Mouse (Mus musculus): Measurements from ENCODE around the gene Snap29. TPM values are rescaled to one million over a fixed set of nuclear protein-coding genes. Genes with fewer than 3 reads are reported as not detected.

Snap29 gene
- total and polyA plus RNA-seq, 3 experiments: 21.6 to 47.0 (median 37.4) TPM

- Histone ChIP-seq H3K36me3 (replicated peaks in 1 of 2; ENCODE audit: control insufficient read depth in 1 of 2, insufficient read depth in 1 of 2, low read length in 1 of 2) (peaks cover 8 to 25% of the 10 kb centered on the region in 2 experiments), H3K27ac (ENCODE audit: insufficient read depth, low read depth) (peak overlapping the region; percentile 38; the same call in 1 of the 2 replicates), H3K79me2 (replicated peaks; ENCODE audit: control insufficient read depth, extremely low read depth, insufficient read depth, poor library complexity, severe bottlenecking) (peaks cover 42% of the 10 kb centered on the region), H3K27me3 (replicated peaks) (no peaks in the 10 kb centered on the region), H3K9me3 (replicated peaks; ENCODE audit: low read length) (no peaks in the 10 kb centered on the region), H3K9ac (ENCODE audit: insufficient read depth, low read depth) (peak overlapping the region; percentile 84), H3K4me1 (ENCODE audit: control insufficient read depth in 1 of 2, insufficient read depth in 2 of 2) (peaks cover 7 to 36% of the 10 kb centered on the region in 2 experiments; a peak in 3 of 4 replicates), H3K4me2 (ENCODE audit: insufficient read depth, low read depth, poor library complexity, severe bottlenecking) (peak overlapping the region; percentile 1; the same call in 1 of the 2 replicates), H3K4me3 (replicated peaks in 1 of 3; ENCODE audit: low read depth in 2 of 3, low read length in 2 of 3, poor library complexity in 1 of 3) (peak overlapping the region; percentile 82 to 98 (median 85))
- TF ChIP-seq UBTF (IDR thresholded peaks at IDR 0.05; ENCODE audit: low read depth, low read length) (peak; percentile 31), NRF1 (IDR thresholded peaks at IDR 0.05; ENCODE audit: low read depth, low read length) (no peak)
- dilution Hi-C loops (cut with MboI; ENCODE audit: extremely low pct_ligation_motif_present, extremely low pct_unique_long_range_greater_than_20kb, low sequenced_read_pairs) (no loop called here), in situ Hi-C loops (cut with MboI; ENCODE audit: low pct_ligation_motif_present, low pct_unique_long_range_greater_than_20kb, low sequenced_read_pairs) (no loop called here)
- peak; percentile 48 for DNase-seq (ENCODE audit: extremely low read depth)
These were observed 46.6 kb downstream of the Snap29 start for GRCm38 (mm10) chr16:17452373-17452715.

DNA sequence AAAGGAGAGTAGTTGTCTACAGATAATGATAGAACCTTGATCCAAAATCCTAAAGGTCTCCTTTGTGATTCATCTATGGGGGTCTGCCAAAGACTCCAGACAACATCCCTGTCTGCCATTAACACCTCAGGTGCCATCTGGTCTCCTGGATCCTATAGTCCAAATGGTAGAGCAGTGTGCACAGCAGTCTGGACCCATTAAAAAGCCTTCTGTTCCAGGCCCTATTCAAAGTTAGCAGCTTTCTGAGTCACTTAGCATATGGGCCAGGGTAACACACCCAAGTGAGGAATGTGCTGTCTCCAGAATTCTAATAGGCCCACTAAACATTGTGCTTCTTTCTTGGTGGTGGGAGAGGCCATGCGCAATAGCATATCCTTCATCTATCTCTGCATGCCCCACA is 51.1 kb downstream of the Snap29 start:
- Histone ChIP-seq H3K27ac (ENCODE audit: insufficient read depth, low read depth) (no peak overlapping the region), H3K36me3 (replicated peaks in 1 of 2; ENCODE audit: control insufficient read depth in 1 of 2, insufficient read depth in 1 of 2, low read length in 1 of 2) (peaks cover 12 to 55% of the 10 kb centered on the region in 2 experiments), H3K9me3 (replicated peaks; ENCODE audit: low read length) (no peaks in the 10 kb centered on the region), H3K9ac (ENCODE audit: insufficient read depth, low read depth) (no peak overlapping the region), H3K79me2 (replicated peaks; ENCODE audit: control insufficient read depth, extremely low read depth, insufficient read depth, poor library complexity, severe bottlenecking) (peaks cover 80% of the 10 kb centered on the region), H3K4me1 (ENCODE audit: control insufficient read depth in 1 of 2, insufficient read depth in 2 of 2) (peaks cover 10 to 61% of the 10 kb centered on the region in 2 experiments; a peak in 3 of 4 replicates), H3K27me3 (replicated peaks) (no peaks in the 10 kb centered on the region), H3K4me2 (ENCODE audit: insufficient read depth, low read depth, poor library complexity, severe bottlenecking) (no peak overlapping the region), H3K4me3 (replicated peaks in 1 of 3; ENCODE audit: low read depth in 2 of 3, low read length in 2 of 3, poor library complexity in 1 of 3) (no peak overlapping the region)
- no peak for TF ChIP-seq POLR2A (IDR thresholded peaks at IDR 0.05; ENCODE audit: low read depth, low read length)
- no peak for TF ChIP-seq SMC3 (IDR thresholded peaks at IDR 0.05; ENCODE audit: low read depth, low read length)
- TF ChIP-seq RAD21 (IDR thresholded peaks at IDR 0.05; ENCODE audit: low read depth, low read length): no peak
- no peak for TF ChIP-seq CHD1 (IDR thresholded peaks at IDR 0.05; ENCODE audit: low read depth, low read length)
- TF ChIP-seq UBTF (IDR thresholded peaks at IDR 0.05; ENCODE audit: low read depth, low read length): no peak
- TF ChIP-seq NELFE (IDR thresholded peaks at IDR 0.05; ENCODE audit: low read depth, low read length): no peak
- no peak for TF ChIP-seq ZMIZ1 (IDR thresholded peaks at IDR 0.05; ENCODE audit: low read depth, low read length)
- no peak for TF ChIP-seq EP300 (IDR thresholded peaks at IDR 0.05; ENCODE audit: low read length)
- TF ChIP-seq MEF2A (IDR thresholded peaks at IDR 0.05; ENCODE audit: borderline replicate concordance, low read depth, low read length): no peak
- TF ChIP-seq MAX (IDR thresholded peaks at IDR 0.05; ENCODE audit: low read length): no peak
- no peak for TF ChIP-seq POLR2AphosphoS2 (IDR thresholded peaks at IDR 0.05; ENCODE audit: low read depth, low read length)
- no peak for TF ChIP-seq ETS1 (conservative IDR thresholded peaks at IDR 0.05; ENCODE audit: low read depth, low read length)
- TF ChIP-seq KAT2A (IDR thresholded peaks at IDR 0.05; ENCODE audit: insufficient replicate concordance, low read length): no peak
- TF ChIP-seq ELF1 (IDR thresholded peaks at IDR 0.05; ENCODE audit: low read depth, low read length): no peak
- TF ChIP-seq USF1 (IDR thresholded peaks at IDR 0.05; ENCODE audit: low read depth, low read length): no peak
- no peak for TF ChIP-seq JUN (IDR thresholded peaks at IDR 0.05; ENCODE audit: insufficient read depth, low read depth, low read length)
- no peak for TF ChIP-seq MXI1 (IDR thresholded peaks at IDR 0.05; ENCODE audit: low read depth, low read length)
- no peak for TF ChIP-seq HCFC1 (IDR thresholded peaks at IDR 0.05; ENCODE audit: low read depth, low read length)
- TF ChIP-seq SIN3A (IDR thresholded peaks at IDR 0.05; ENCODE audit: low read length): no peak
- in situ Hi-C loops (cut with MboI; ENCODE audit: low pct_ligation_motif_present, low pct_unique_long_range_greater_than_20kb, low sequenced_read_pairs): no loop called here
- no peak for DNase-seq (ENCODE audit: extremely low read depth)
- dilution Hi-C loops (cut with MboI; ENCODE audit: extremely low pct_ligation_motif_present, extremely low pct_unique_long_range_greater_than_20kb, low sequenced_read_pairs): no loop called here
